Mouse (Mus musculus) forebrain, postnatal 0 days (tissue): Measurements from ENCODE around the gene Phf23. TPM values are rescaled to one million over a fixed set of nuclear protein-coding genes. Genes with fewer than 3 reads are reported as not detected.

Experiments
- ATAC-seq: fragments of 200-750 bp; cut with Nextera tagmentation; 2 replicates; pipeline ENCODE4 v1.8.0; 2017; ENCODE audit warnings: mild to moderate bottlenecking, moderate library complexity
- DNase-seq: peaks from one replicate; pipeline ENCODE4 v3.0.0-alpha.2; 2015
- H3K27ac ChIP-seq: fragments of 300-500 bp; sonication (generic); 2 replicates; pipeline ENCODE4 v1.5.1; 2014; ENCODE audit warnings: low read depth, mild to moderate bottlenecking, antibody characterized with exemption, low read length, moderate library complexity, mixed read lengths
- H3K27me3 ChIP-seq: fragments of 300-500 bp; sonication (generic); 2 replicates; pipeline ENCODE4 v1.6.1; 2014; ENCODE audit warnings: mild to moderate bottlenecking, low read length, mixed read lengths; ENCODE audit not compliant: insufficient read depth
- H3K36me3 ChIP-seq: fragments of 300-500 bp; sonication (generic); 2 replicates; pipeline ENCODE4 v1.6.1; 2014; ENCODE audit warnings: mild to moderate bottlenecking, moderate library complexity; ENCODE audit not compliant: insufficient read depth
- H3K4me1 ChIP-seq: fragments of 300-500 bp; sonication (generic); 2 replicates; pipeline ENCODE4 v1.6.1; 2014; ENCODE audit warnings: antibody characterized with exemption; ENCODE audit not compliant: insufficient read depth
- H3K4me2 ChIP-seq: fragments of 300-500 bp; sonication (generic); 2 replicates; pipeline ENCODE4 v1.6.1; 2014; ENCODE audit warnings: low read depth, mild to moderate bottlenecking, moderate library complexity
- H3K4me3 ChIP-seq: fragments of 300-500 bp; sonication (generic); 2 replicates; pipeline ENCODE4 v1.5.1; 2014; ENCODE audit warnings: low read depth, low read length, mixed read lengths
- H3K9ac ChIP-seq: fragments of 300-500 bp; sonication (generic); 2 replicates; pipeline ENCODE4 v1.6.1; 2014; ENCODE audit warnings: mild to moderate bottlenecking
- H3K9me3 ChIP-seq: fragments of 300-500 bp; sonication (generic); 2 replicates; pipeline ENCODE4 v1.6.1; 2016; ENCODE audit warnings: low read length
- CTCF ChIP-seq: sonication (generic); IDR thresholded peaks from 2 replicates; pipeline ENCODE4 v1.5.1; 2016; ENCODE audit warnings: antibody characterized with exemption, control low read depth, low read depth
- WGBS: fragments of 180-500 bp; shearing (Covaris S2); extraction: QIAGEN DNeasy Blood & Tissue Kit; methylation state at CpG from one replicate; pipeline ENCODE4 v1.1.7; 2014; 5-methylcytosine and 5-hydroxymethylcytosine counted together
- polyA plus RNA-seq: library from polyadenylated mRNA; unstranded; fragments of >200 nt; fragmentation: Nextera tagmentation; extraction: Ambion mirVana; gene quantifications from 2 replicates; pipeline ENCODE4 v1.2.1, GENCODE M21; 2015
- total RNA-seq: library from RNA; depleted of rRNA; stranded (reverse); fragments of >200 nt; gene quantifications from 2 replicates; pipeline ENCODE4 v1.2.3, GENCODE M21; 2014

Phf23 gene
- total and polyA plus RNA-seq, 2 experiments from 2014 or later: 47.6 to 49.7 TPM

DNA sequence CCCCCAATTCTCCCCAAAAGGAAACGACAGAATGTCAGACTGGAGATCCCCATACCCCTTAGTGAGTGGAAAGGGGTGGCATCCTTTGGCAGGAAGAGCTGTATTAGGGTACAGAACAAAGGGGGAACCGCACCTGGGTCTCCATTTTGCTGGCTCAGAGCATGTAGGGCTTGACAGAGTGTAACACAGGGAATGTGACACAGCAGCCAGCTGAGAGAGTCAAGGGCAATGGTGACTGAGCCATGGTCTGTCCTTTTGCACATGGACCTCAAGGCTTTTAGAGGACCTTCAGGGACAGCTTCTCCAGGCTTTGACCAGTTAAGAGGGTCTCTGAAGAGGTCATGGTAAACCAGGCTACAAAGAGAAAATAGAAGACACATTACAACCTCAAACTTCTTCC, 20.7 kb upstream of the Phf23 start:
- Histone ChIP-seq H3K4me1 (peaks cover 3% of the 10 kb centered on the region; the same call in 1 of the 2 replicates), H3K36me3 (peaks cover 60% of the 10 kb centered on the region), H3K9ac (no peak overlapping the region), H3K27ac (no peak overlapping the region), H3K27me3 (no peaks in the 10 kb centered on the region), H3K4me2 (no peak overlapping the region), H3K9me3 (no peaks in the 10 kb centered on the region), H3K4me3 (no peak overlapping the region)
- DNase-seq (no peak), ATAC-seq (no peak)
- no peak for TF ChIP-seq CTCF
- WGBS: 96% methylated on average over 2 of the region's 2 CpGs

DNA sequence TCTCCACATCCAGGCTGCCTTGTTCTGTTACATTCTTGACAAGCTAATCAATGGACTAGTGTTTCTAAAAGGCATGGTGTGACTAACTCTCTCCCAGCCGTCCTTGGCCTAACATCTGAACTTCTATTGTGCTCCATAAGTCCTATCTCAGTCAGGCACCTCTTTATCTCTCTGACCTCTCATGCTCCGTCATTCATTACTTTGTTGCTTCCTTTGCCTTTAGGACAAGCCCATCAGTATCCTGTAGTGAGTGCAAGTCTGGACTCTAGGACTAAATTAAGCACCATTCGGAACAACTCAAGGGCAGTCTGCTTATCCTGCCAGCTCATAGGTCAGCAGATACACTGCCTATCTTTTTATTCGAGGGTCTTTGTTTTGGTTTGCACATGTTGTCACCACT, 19.3 kb upstream of the Phf23 start:
- no peak for ATAC-seq
- no peaks in the 10 kb centered on the region for H3K9me3 ChIP-seq
- H3K27ac ChIP-seq: no peak overlapping the region
- no peak for DNase-seq
- H3K4me3 ChIP-seq: no peak overlapping the region
- H3K4me1 ChIP-seq: peaks cover 3% of the 10 kb centered on the region; the same call in 1 of the 2 replicates
- H3K9ac ChIP-seq: no peak overlapping the region
- peaks cover 52% of the 10 kb centered on the region for H3K36me3 ChIP-seq
- no peak overlapping the region for H3K4me2 ChIP-seq
- WGBS: 90% methylated on average over 4 of the region's 4 CpGs
- no peak for TF ChIP-seq CTCF
- no peaks in the 10 kb centered on the region for H3K27me3 ChIP-seq

DNA sequence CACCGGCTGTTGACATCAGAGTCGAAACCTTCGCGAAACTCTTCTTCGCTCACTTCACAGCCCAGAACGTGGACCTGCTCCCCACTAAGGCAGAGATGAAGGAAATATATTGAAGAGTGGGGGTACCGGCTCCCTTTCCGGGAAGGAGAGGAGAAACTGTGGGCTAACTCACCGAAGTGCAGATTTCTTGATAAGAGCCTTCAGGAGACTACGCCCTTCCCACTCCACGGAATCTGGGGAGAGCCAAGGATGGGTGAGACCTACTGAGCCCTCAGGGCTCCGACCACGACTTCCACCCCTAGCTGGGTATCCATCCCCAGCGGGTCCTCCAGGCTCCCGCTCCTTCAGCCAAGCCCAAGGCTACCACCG, 15.8 kb upstream of the Phf23 start:
- Histone ChIP-seq H3K27me3 (no peaks in the 10 kb centered on the region), H3K4me3 (peak overlapping the region; percentile 89), H3K9ac (peak overlapping the region; percentile 95), H3K4me2 (peak overlapping the region; percentile 89), H3K36me3 (peaks cover 32% of the 10 kb centered on the region), H3K4me1 (peaks cover 14% of the 10 kb centered on the region), H3K27ac (peak overlapping the region; percentile 99), H3K9me3 (no peaks in the 10 kb centered on the region)
- no peak for TF ChIP-seq CTCF
- no peak for DNase-seq
- no peak for ATAC-seq
- 3% methylated on average over 16 of the region's 16 CpGs for WGBS

GRCm38 (mm10) chr11:69980196-69981140, 15.1 kb upstream of the Phf23 start:
- ATAC-seq: peak; percentile 96
- peak overlapping the region; percentile 95 for H3K9ac ChIP-seq
- peaks cover 31% of the 10 kb centered on the region for H3K36me3 ChIP-seq
- TF ChIP-seq CTCF: no peak
- H3K4me2 ChIP-seq: peak overlapping the region; percentile 89
- peak overlapping the region; percentile 99 for H3K27ac ChIP-seq
- no peaks in the 10 kb centered on the region for H3K27me3 ChIP-seq
- DNase-seq: peak; percentile 99
- peak overlapping the region; percentile 89 for H3K4me3 ChIP-seq
- WGBS: under 1% methylated on average over 40 of the region's 60 CpGs
- H3K4me1 ChIP-seq: peaks cover 14% of the 10 kb centered on the region
- H3K9me3 ChIP-seq: no peaks in the 10 kb centered on the region

DNA sequence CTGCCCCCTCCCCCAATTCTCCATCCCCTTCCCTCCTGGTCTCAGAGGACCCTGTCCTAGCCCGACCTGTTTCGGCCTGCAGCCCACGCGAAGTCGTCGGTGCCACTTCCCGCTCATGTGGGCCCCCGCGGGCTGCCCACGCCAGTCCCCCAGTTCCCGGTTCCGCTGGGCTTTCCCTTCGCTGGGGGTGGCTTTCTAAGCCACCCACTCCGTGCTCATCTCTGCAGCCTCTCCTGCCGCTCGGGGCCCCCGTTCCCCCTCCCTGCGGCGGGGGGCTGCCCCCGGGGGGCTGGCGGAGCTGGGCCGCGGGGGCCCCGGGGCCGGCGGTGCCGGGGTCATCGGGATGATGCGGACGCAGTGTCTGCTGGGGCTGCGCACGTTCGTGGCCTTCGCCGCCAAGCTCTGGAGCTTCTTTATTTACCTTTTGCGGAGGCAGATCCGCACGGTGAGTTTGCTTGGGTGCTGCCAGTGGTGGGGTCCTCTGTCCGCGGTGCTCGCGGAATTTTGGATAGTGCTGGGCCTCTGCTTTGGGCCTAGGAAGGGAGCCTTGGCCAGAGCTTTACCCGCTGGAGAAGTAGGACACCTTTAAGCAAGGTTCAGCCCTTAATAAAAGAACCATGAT, 14.3 kb upstream of the Phf23 start, which contains the start of gene Ctdnep1:
Ctdnep1 (plus strand) TSS at position 16 of the 622 bp plus-strand sequence.
- under 1% methylated on average over 41 of the region's 43 CpGs for WGBS
- ATAC-seq: no peak
- H3K4me3 ChIP-seq: peak within 1 kb of the TSS; percentile 89
- H3K9ac ChIP-seq: peak within 1 kb of the TSS; percentile 95
- H3K27me3 ChIP-seq: no peaks in the 10 kb centered on the region
- peak within 1 kb of the TSS; percentile 99 for H3K27ac ChIP-seq
- DNase-seq: peak; percentile 28
- H3K4me2 ChIP-seq: peak within 1 kb of the TSS; percentile 89
- H3K36me3 ChIP-seq: peaks cover 28% of the 10 kb centered on the region
- H3K4me1 ChIP-seq: peaks cover 14% of the 10 kb centered on the region
- no peak for TF ChIP-seq CTCF
- no peaks in the 10 kb centered on the region for H3K9me3 ChIP-seq

GRCm38 (mm10) chr11:69982225-69982624, 13.4 kb upstream of the Phf23 start, which contains the start of gene Elp5:
Gene Elp5, minus strand, starts transcription at chr11:69982517.
- 58% methylated on average over 8 of the region's 8 CpGs for WGBS
- no peaks in the 10 kb centered on the region for H3K27me3 ChIP-seq
- H3K27ac ChIP-seq: peak within 1 kb of the TSS; percentile 99
- H3K9ac ChIP-seq: peak within 1 kb of the TSS; percentile 95
- no peaks in the 10 kb centered on the region for H3K9me3 ChIP-seq
- H3K4me3 ChIP-seq: peak within 1 kb of the TSS; percentile 89
- H3K36me3 ChIP-seq: peaks cover 34% of the 10 kb centered on the region
- peak within 1 kb of the TSS; percentile 74 for H3K4me2 ChIP-seq
- no peak for DNase-seq
- no peak for ATAC-seq
- H3K4me1 ChIP-seq: peaks cover 14% of the 10 kb centered on the region
- no peak for TF ChIP-seq CTCF
